Mouse (Mus musculus): ENCODE measurements around the gene Zfp827. TPM values are rescaled to one million over a fixed set of nuclear protein-coding genes. Genes with fewer than 3 reads are reported as not detected.

Gene Zfp827
- total RNA-seq, 2 experiments from 2014 or later, result 0.46 to 0.47 TPM

DNA sequence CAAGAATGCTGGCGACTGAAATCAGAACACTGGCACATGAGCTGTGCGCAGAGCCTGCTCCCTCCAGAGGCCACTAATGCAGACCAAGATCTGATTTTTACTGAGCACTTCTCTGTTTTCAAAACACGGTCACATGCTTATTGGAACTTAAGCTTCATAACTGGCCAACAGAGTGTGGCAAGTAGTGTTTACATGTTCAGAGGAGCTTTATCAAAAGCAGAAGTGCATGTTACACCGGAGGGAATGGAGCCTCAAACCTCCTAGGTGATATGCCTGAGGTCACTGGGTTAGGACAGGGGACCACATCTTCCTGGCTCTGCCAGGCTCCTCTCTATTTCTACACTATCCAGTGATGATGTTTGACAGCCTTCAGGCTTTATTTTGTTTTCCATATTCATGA is 31.1 kb downstream of the Zfp827 start:
- no peak for ATAC-seq (replicated peaks; ENCODE audit: low FRiP score, low TSS enrichment, poor library complexity, severe bottlenecking)

DNA sequence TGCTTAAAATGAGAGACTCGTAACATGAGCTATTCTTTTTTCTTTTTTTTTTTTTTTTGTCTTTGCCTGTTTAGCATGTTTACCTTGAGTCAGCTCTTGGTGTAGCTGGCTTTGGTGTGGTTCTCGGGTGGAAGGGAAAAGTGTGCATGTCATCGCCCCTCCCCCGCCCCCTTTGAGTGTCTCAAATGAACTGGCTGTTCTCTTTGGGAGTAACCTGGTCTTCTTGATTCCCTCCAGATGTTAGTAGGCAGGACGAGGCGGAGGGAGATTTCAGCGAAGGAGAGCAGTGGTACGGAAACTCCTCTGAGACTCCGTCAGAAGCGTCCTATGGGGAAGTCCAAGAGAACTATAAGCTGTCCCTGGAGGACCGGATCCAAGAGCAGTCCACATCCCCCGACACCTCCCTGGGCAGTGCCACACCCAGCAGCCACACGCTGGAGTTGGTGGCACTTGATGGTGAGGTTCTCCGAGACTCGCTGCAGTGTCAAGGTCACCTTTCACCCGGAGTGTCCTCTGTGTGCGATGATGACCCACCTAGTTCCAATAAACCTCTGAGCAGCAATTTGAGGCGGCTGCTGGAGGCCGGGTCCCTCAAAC is 31.9 kb downstream of the Zfp827 start:
- no peak for ATAC-seq (replicated peaks; ENCODE audit: low FRiP score, low TSS enrichment, poor library complexity, severe bottlenecking)

DNA sequence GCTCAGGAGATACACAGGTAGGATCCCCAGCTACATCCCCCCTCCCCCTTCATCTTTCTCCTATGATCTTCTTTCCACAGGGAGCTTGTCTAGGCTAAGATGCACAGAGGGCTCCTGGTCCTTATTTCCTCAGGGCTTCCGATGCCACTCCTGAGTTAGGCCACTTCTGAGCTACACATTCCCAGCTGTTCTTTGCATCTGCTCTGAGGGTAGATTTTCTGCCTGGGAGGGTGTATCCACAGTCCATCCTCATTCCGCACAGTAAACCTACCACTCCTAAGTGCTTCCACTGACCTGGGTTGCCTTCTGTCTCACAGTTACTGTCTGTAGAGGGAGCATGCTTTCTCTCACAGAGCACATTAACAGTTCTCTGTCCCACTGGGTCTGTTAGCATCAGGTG is 37.7 kb downstream of the Zfp827 start:
- ATAC-seq (replicated peaks; ENCODE audit: low FRiP score, low TSS enrichment, poor library complexity, severe bottlenecking), result no peak

DNA sequence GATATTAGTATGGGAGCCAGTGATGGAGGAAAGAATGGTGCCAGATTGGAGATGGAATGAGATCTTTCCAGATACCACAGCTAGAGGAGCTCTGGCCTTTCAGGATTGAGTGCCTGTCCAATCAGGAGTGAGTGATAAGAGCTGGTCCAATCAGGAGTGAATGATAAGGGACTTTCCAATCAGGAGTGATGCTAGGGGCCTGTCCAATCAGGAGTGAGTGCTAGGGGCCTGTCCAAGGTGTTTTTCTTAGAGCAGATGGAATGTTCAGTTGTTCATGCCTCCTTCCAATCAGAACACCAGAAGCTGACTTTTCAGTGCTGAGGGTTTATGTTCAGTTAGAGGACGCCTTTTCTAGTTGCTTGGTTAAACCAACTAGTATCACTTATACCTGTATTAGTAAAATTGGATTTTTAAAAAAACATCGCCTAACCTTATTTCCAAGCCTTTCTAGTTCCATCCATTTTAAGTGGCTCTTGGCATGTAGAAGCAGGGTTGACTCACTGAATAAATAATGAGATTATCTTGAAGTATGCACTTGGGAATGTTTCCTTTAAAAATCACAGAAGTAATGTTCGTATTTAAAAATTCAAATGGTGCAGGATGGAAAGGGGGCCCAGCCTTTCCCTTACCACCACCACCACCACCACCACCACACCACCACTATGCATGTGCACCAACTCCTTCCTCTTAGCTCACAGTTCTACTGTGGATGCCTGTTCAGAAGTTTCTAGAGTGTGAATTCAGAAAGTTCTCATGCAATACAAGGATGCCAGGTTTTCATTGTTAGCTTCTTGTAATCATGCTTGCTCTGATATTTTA is 39.8 kb downstream of the Zfp827 start:
- no peak for ATAC-seq (replicated peaks; ENCODE audit: low FRiP score, low TSS enrichment, poor library complexity, severe bottlenecking)

DNA sequence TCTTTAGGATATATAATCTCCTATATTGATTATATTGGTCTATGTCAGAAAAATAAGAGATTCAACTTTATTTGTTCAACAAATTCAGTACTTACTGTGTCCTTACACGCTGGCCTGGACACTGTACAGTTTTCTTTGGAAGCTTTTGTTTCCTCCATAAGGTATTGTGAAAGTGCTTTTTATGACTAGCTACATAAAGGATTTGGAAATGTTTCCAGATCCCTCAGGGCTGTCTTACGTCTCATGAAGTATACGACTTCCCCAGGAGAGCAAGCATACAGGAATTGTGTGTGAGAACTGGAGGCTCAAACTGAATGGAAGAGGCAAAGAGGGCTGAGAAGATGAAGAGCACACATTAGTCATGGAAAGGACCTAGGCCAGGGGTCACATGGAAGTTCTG is 45.1 kb downstream of the Zfp827 start:
- no peak for ATAC-seq (replicated peaks; ENCODE audit: low FRiP score, low TSS enrichment, poor library complexity, severe bottlenecking)

DNA sequence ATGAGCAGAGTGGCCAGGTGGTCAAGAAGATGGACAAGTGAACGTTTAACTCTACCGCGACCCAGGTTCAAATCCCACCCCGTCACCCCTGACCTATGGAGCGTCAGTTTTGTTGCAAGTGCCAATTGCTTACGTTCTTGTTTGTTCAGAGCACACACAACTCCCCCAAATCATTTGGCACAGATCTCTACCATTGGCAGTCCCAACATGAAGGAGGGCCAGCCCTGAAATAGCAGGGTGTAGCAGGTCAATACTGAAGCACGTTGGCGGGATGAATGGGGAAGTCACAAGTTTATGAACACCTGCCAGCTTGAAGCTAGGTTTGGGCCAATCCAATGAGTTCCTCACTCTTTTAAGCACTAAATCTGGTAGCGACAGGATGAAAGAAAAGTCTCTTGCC is 46.7 kb downstream of the Zfp827 start:
- ATAC-seq (replicated peaks; ENCODE audit: low FRiP score, low TSS enrichment, poor library complexity, severe bottlenecking), result no peak

DNA sequence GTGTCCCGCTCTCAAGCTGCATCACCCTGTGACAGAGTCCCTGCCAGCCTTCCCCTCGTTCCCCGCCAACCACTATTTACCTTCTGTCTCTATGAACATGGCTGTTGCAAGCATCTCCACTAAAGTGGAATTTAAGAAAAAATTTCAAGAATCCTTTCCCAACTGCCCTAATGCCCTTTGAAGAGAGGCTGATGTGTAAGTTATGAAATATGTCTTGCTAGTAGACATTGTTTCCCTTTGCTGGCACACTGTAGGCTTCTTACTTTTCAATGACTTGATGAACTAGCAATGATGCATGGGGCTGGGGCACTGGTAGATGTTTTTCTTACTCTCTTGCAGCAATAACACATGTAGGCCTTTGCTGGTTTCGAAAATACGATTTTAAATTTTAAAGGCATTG is 49.0 kb downstream of the Zfp827 start:
- ATAC-seq (replicated peaks; ENCODE audit: low FRiP score, low TSS enrichment, poor library complexity, severe bottlenecking), result no peak

DNA sequence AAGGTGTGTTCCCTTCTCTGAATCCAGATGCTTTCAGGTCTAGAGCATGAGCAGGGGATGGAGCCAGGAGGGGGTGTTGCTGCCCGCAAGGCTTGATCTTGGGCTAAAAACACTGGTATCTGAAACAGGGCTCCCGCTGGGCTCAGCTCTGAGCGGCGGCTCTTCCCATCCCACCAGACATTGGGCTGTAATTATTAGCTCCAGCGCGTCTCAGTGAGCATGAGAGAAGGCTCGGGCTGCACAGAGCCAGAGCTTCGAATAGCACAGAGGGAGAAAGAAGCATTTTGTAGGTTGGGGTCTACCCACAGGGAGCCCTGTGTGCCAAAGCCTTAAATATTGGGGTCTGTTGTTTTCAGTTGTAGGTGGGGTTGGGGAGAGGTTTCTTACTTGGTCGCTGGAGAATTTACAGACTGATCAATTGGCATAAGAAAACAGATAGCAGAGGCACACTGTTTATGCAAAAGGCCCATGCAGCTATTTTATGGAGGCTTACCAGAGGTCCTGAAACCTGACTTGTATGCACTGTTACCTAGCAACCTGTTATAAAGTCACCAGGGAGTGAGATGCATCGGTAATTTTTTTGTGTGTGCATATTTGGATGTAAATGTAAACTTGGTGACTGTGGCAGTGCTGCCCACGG is 50.4 kb downstream of the Zfp827 start:
- ATAC-seq (replicated peaks; ENCODE audit: low FRiP score, low TSS enrichment, poor library complexity, severe bottlenecking), result no peak

DNA sequence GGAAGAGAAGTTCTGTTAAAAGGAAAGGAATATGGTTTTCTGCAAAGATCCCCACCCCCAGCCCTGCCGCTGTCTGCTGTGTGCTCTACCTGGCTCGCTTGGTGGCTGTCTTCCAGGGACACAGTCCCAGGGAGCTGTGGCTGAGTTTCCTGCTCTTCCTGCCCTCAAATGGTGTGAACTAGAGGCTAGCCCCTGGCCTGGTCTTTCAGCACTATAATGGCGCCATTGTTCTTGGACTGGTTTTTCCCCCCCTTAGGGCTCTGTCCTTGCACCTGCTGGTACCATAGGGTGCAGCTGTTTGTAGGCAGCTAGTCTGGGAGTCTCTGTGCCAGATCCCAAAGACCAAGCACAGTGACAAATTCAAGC is 50.9 kb downstream of the Zfp827 start:
- ATAC-seq (replicated peaks; ENCODE audit: low FRiP score, low TSS enrichment, poor library complexity, severe bottlenecking), result no peak

DNA sequence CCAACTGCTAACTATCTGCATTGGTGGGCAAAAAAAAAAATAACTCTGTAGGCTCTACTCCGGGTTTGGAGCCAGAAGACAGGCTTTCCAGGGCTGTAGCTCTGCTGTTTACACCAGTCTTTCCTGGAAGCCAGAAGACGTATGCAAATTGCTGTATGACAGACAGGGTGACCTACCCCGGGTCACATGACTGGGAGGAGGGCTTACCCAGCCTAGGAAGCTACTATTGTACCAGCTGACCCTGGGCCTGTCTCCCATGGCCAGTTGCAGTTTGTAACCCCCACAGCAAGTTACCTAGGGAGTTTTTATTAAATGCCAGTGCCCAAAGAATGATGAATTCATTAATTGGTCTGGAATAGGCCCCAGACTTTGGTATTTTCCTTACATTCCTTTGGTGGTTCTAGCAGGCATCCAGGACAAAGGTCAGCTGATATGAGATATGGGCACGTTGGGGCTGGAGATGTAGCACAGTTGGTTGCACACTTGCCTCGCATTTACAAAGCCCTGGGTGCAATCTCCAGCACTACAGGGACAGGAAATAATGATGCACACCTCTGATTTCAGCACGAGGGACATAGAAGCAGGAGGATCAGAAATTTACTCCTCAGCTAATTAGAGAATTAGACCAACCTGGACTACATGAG is 52.0 kb downstream of the Zfp827 start:
- no peak for ATAC-seq (replicated peaks; ENCODE audit: low FRiP score, low TSS enrichment, poor library complexity, severe bottlenecking)

DNA sequence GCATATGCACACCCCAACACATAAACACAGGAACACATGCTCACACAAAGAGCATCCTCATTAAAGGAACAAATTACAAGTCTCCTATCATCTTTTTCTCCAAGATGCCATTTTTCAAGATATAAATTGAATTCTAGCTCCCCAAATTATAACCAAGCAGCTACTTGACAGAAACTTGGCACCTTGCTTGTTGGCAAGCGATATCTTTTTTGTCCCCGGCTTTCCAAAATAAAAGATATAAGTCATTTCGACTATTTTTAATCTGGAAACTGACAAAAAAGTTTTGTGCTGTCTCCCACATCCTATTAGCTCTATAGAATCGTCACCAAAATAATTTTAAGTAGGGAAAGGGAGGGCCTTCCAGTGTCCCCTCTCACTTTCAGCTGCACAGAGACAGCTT is 53.1 kb downstream of the Zfp827 start:
- no peak for ATAC-seq (replicated peaks; ENCODE audit: low FRiP score, low TSS enrichment, poor library complexity, severe bottlenecking)

DNA sequence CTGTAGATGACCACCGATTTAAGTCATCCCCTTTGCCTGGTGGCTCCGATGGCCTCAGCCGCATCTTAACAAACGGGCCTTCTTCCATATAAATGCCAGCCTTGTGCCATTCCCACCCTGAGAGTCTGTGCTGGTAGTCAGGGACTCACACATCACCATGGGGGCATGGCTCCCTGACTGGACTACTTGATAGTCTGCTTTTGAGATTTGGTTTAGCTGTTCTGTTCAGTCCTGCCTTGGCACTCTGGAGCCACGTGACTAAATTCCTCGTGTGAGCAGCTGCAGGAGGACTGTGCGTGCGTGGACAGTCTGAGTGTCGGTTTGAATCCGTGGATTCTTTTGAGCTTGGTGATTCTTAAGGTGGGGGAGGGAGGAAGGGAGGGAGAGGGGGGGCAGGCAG is 53.7 kb downstream of the Zfp827 start:
- ATAC-seq (replicated peaks; ENCODE audit: low FRiP score, low TSS enrichment, poor library complexity, severe bottlenecking), result no peak

DNA sequence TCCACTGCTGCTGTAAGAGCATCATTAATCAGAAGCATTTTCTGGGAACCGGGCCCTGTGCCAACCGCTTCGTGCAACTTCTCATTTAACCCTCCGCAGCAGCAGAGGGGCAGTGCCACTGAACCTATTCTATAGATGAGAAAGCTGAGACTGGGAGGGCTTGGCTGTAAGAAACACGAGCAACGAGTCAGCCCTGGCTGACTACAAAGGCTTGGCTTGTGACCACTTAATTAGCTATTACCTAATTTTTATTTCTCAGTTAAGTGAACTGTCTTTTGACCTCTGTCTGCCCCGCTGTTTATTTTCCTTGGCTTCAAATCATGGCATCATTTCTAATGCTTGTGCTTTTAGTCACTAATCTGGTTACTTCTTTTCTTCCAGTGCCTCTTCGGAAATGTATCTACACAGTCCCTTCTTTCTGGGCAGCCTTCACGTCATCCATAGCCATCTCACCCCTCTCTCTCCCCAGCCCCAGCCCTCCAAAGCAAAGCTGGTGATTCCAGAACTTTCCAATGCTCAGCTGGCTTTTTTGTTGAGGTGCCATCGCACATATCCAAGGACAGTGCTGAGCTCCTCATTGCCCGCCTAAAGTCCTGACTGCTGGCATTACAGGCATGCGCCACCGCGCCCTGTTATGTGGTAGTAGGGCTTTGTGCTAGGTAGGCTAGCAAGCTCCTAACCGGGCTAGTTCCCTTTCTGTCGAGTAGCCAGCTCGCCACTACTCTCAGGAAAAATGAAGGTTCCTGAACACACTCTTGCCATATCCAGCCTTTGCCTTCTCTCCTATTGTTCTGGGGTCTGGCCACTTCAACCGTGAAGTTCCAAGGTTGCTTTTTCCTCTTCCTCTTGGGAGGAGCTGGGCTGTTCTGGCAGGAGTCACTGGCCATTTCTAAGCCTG is 55.5 kb downstream of the Zfp827 start:
- ATAC-seq (replicated peaks; ENCODE audit: low FRiP score, low TSS enrichment, poor library complexity, severe bottlenecking), result no peak

DNA sequence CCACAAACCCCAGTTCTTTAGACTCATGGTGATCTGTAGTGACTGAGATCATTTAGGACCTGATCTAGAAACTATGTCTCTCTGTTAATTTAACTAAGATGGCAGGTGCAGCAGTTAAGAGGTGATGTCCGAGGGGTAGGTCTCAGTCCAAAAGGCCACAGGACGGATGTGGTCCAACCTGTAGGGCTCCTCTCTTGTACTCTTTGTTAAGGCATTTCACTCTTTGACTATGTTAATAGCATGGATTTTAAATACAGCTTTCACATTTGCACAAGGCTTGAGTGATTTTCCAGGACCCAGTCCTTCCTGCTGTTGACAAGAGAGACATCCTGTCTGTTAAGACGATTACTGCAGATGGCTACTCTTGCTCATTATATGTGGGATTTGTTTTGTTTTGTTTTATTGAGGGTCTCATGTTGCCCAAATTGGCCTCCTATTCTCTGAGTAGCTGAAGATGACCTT is 56.2 kb downstream of the Zfp827 start:
- ATAC-seq (replicated peaks; ENCODE audit: low FRiP score, low TSS enrichment, poor library complexity, severe bottlenecking), result no peak

DNA sequence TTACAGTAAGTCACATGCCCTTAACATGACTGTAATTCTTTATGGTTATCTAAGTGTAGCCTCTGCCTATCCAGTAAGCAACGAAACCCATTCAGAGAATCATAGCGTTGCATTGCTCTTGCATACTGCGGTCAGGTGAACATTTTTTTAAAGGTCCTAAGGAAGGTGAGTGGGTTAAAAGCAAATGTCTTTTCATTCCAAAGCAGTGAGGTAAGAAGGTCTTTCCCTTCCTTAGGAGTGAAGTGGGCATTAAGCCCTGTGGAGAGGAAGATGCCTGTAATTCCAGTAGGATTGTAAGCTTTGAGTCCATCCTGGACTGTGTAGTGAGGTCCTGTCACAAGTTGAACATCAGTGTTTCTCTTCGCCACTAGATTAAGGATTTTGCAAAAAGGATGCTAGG is 66.2 kb downstream of the Zfp827 start:
- ATAC-seq (replicated peaks; ENCODE audit: low FRiP score, low TSS enrichment, poor library complexity, severe bottlenecking), result no peak

DNA sequence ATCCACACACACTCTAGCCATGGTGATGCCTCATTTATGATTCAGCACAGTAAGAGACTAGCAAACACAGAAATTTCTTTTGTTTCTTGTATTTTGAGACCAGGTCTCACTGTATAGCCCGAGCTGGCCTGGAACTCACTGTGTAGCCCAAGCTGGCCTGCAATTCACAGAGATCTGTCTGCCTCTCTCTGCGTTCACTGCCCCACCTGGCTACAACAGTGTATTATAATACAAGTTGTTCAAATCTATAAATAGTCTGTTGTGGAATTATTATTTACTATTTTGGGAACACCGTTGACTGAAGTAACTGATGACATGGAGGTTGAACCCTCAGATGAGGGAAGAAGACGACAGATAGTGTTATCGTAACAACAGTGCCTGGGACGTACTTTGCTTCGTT is 66.9 kb downstream of the Zfp827 start:
- no peak for ATAC-seq (replicated peaks; ENCODE audit: low FRiP score, low TSS enrichment, poor library complexity, severe bottlenecking)

DNA sequence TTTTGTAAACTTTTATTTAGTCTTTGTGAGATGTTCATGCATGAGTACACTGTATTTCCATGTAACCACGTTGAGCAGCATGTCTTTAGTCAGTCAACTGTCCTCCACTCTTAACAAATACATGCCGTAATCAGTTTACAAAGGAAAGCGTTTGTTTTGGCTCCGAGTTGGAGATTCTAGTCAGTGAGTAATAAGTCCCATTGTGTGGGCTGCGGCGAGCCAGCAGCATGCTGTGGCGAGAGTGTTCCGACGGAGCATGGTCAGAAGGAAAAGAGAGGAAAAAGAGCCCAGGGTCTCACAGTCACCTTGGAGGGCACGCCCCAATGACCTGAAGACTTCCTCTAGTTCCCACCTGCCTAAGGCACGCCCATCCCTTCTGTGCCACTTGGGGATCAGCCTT is 68.7 kb downstream of the Zfp827 start:
- no peak for ATAC-seq (replicated peaks; ENCODE audit: low FRiP score, low TSS enrichment, poor library complexity, severe bottlenecking)

DNA sequence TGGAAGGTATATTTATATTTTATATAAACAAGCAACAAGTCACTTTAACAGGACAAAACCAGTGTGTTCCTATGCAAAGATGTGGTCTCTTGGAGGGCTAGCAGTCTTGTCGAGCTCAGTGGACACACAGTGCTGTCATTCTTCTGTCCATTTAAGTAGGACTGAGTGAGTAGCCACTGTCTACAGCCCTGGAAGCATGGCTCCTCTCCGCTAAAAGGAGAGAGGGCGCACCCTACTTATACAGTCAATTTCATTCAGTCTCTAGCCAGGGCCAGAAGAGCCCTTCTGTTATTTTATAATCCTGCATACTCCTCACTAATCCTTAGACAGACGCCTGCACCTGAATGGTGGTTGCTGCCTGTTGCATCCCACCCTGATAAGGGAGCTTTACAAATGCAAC is 74.5 kb downstream of the Zfp827 start:
- ATAC-seq (replicated peaks; ENCODE audit: low FRiP score, low TSS enrichment, poor library complexity, severe bottlenecking), result no peak

DNA sequence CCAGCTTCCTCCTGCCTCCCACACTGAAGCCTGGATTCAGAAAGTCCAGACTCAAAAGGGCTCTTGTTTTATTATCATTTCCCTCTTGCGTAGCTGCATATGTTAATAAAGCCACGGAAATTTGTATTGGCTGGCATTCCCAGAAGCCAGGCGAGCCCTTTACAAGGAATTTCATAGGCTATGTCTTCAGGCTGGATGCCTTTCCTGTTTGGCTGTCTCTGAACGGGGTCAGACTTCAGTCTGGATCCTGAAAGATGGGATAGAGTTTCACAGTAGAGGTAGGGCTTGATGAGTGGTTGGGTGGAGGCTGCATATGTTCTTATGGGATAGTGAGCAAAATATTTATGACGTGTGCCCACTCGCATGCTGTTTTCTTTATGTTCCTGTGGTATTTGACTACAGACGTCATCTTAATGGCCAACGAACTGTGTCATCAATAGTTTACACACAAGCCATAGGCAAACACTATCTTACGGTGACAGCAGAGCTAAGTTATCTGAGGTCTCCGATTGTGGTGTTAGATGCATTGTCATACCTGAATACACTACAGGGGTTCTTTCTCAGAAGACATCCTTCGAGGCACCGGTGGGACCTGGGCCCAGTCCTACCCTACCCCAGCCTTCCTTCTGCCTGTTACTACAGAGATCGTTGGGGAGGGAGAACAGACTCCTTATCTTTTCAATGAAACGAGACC is 75.1 kb downstream of the Zfp827 start:
- no peak for ATAC-seq (replicated peaks; ENCODE audit: low FRiP score, low TSS enrichment, poor library complexity, severe bottlenecking)

Data from megakaryocyte-erythroid progenitor cell, adult 5-6 weeks (primary cell).